Mouse (Mus musculus): ENCODE measurements around the gene Nyap1.
"Not testable (repeated sequence)": the region's sequence is repeated elsewhere in the genome, so short reads cannot be mapped to it uniquely, and the experiment has no call there.

Nyap1 gene

GRCm38 (mm10) chr5:137768475-137768874, 27.1 kb upstream of the Nyap1 start:
- DNase-seq (ENCODE audit: low read depth): no peak

DNA sequence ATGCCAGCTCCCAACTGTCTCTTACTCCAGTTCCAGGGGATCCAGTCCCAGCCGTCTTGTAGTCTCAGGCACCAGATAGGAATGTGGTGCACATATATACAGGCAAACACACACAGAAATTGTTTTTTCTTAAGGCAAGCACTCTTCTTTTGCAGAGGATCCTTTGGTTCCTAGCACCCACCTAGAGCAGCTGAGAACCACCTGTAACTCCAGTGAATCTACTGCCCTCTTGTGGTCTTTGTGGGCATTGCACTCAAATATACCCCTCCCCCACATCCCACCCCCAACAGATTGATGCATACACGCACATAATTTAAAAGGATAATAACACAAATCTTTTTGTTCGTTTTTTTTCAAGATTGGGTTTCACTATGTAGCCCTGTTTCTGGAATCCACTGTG, 24.9 kb upstream of the Nyap1 start:
- peak; percentile 88 for DNase-seq (ENCODE audit: low read depth)

DNA sequence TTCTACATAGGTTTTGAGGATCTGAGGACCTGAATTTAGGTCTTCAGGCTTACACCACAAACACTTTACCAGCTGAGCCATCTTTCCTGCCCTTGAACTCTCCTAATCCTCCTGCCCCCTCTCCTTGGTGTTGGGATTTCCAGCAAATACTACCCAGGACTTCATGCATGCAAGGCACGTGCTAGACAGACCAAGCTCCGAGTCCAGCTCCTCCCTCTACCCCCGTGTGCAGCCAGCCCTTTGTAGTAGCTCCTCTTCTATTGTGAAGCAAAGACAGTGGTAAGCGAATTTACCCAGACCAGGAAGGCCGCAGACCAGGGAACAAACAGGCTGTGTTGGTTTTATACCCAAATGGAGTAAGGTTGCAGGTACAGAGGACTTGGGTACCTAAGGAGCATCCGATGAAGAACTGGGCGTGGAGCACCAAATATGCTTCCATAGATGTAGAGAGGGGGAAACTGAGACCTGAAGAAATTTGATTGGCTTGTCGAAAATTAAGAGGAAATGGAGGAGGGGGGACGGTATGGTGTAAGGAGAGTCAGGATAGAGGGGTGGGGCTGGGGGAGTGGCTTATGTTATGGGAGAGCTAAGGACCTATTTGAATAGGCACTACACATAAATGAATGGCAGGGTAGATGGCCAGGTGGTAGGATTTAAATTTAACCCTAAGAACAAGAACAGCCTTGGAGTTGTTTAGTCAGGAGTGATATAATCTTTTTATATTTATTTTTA, 23.4 kb upstream of the Nyap1 start:
- no peak for DNase-seq (ENCODE audit: low read depth)

GRCm38 (mm10) chr5:137759971-137760412, 18.6 kb upstream of the Nyap1 start:
- peak; percentile 91 for DNase-seq (ENCODE audit: low read depth)

- DNase-seq (ENCODE audit: low read depth): no peak
These were observed 17.6 kb upstream of the Nyap1 start for GRCm38 (mm10) chr5:137758921-137759534.

- DNase-seq (ENCODE audit: low read depth): no peak
These were observed 16.5 kb upstream of the Nyap1 start for GRCm38 (mm10) chr5:137757887-137758286.

- DNase-seq (ENCODE audit: low read depth): peak; percentile 93
These were observed 15.7 kb upstream of the Nyap1 start for GRCm38 (mm10) chr5:137756882-137757661.

GRCm38 (mm10) chr5:137756106-137756505, 14.7 kb upstream of the Nyap1 start:
- DNase-seq (ENCODE audit: low read depth): no peak

- no peak for DNase-seq (ENCODE audit: low read depth)
These were observed 14.0 kb upstream of the Nyap1 start for GRCm38 (mm10) chr5:137755425-137755824.

GRCm38 (mm10) chr5:137753111-137753832, 11.9 kb upstream of the Nyap1 start:
- DNase-seq (ENCODE audit: low read depth): no peak

DNA sequence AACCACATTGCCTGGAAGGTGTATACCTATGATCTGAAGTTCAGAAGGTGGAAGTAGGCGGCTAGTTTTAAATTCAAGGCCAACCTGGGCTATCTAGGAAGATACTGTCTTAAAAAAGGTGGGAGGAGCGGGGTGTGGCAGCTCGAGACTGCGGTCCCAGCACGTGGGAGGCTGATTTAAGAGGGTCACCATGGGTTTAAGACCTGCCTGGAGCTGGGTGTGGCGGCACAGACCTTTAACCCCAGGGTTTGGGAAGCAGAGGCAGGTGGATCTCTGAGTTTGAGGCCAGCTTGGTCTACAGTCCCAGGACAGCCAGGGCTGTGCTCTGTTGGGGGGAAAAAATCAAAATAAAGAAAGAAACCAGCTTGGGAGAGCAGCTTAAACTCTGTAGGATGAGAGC, 10.6 kb upstream of the Nyap1 start:
- no peak for DNase-seq (ENCODE audit: low read depth)

- no peak for DNase-seq (ENCODE audit: low read depth)
These were observed 9.9 kb upstream of the Nyap1 start for GRCm38 (mm10) chr5:137751221-137751887.

DNA sequence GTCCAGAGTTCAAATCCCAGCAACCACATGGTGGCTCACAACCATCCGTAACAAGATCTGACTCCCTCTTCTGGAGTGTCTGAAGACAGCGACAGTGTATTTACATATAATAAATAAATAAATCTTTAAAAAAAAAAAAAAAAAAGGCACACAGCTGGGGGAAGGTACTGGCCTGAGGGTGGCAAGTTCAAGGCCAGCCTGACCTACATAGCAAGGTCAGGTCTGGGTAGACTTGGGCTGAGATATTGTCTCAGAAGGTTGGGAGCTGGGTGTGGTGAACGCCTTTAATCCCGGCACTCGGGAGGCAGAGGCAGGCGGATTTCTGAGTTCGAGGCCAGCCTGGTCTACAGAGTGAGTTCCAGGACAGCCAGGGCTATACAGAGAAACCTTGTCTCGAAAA, 8.8 kb upstream of the Nyap1 start:
- DNase-seq (ENCODE audit: low read depth): not testable (repeated sequence)

- peak; percentile 63 for DNase-seq (ENCODE audit: low read depth)
These were observed 7.9 kb upstream of the Nyap1 start for GRCm38 (mm10) chr5:137749196-137749836.

DNA sequence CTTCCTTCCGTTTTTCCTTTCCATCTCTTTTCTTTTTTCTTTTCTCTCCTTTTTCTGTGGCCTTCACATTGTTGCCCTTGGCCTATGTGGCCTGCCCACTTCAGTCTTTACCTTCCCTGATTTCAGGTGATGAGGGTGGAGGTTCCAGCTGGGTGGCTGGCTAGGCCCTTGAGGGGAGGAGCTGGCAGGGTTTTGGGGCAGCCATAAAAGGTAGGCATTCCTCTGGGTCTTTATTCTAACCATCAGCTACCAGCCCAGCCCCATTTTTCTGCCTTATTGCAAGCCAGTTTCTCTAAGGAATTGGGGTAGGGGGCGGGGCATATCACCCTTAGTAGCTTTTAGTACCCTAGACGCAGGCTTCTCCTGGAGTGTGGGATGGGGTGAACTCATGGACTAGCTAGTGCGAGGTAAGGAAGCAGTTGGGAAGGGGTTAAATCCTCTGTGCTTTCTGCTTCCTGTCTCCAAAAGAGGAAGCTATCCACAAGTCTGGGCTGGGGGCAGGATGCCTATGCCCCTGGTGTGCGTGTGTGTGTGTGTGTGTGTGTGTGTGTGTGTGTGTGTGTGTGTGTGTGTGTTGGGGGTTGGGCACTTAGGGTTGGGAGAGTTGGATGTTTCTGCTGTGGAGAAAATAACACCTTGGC, 6.8 kb upstream of the Nyap1 start:
- DNase-seq (ENCODE audit: low read depth): peak; percentile 66

- DNase-seq (ENCODE audit: low read depth): peak; percentile 66
These were observed 6.0 kb upstream of the Nyap1 start for GRCm38 (mm10) chr5:137747326-137747961.

DNA sequence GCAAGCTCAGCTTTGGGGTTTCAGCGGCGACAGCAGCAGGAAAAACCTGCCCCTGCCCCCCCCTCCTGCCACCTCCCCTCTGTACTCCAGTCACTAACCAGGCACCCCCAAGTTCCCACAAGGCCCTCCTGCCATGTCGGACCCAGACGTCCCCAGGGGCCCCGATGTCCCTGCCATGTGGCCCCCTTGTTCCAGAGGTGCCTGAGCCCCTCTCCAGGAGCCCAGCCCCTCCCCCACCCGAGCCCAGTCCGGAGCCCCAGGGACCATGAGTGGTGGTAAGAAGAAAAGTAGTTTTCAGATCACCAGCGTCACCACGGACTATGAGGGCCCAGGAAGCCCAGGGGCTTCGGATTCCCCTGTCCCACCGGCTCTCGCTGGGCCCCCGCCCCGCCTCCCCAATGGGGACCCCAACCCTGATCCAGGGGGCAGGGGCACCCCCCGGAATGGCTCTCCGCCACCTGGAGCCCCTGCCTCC, 5.5 kb upstream of the Nyap1 start:
- no peak for DNase-seq (ENCODE audit: low read depth)

- DNase-seq (ENCODE audit: low read depth): peak; percentile 66
These were observed 5.0 kb upstream of the Nyap1 start for GRCm38 (mm10) chr5:137746282-137746850.
